Mouse (Mus musculus): ENCODE data around the gene Med20. TPM values are rescaled to one million over a fixed set of nuclear protein-coding genes. Genes with fewer than 3 reads are reported as not detected.
"Not testable (repeated sequence)": the region's sequence is repeated elsewhere in the genome, so short reads cannot be mapped to it uniquely, and the experiment has no call there.

Med20 gene
- polyA plus RNA-seq, 1 experiment from 2014 or later: 44.8 TPM

DNA sequence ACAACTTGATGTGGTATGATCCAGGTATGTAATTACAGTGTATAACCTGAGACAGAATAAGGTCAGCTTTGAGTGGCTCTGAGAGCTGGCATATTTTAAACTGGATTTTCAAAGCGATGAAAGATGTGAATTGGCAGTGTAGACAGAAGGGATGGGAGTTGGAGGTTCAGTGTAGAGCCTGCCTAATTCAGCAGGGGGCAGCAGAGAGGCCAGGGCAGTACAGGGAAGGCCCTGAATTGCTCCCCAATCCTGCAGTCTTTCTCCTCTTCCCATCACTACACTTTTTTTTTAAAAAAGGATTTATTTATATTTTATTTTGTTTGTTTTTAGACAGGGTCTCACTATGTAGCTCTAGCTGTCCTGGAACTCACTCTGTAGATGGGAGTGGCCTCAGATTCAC lies 2.6 kb downstream of the Med20 start:
- ATAC-seq (ENCODE audit: low FRiP score) (no peak), DNase-seq (ENCODE audit: low spot score) (peak; percentile 20)
- Histone ChIP-seq H3K4me1 (replicated peaks; ENCODE audit: control insufficient read depth, insufficient read depth, low read length) (no peaks in the 10 kb centered on the region), H3K9ac (ENCODE audit: low read depth, low read length) (no peak overlapping the region), H3K4me2 (replicated peaks; ENCODE audit: low read depth, low read length) (no peak overlapping the region), H3K27me3 (ENCODE audit: control insufficient read depth, insufficient read depth, low read length) (no peaks in the 10 kb centered on the region), H3K36me3 (ENCODE audit: control insufficient read depth, insufficient read depth, low read length) (0 out of 2 replicates have a peak, but pooled peaks cover 2% of the 10 kb centered on the region), H3K9me3 (ENCODE audit: control insufficient read depth, low read length) (no peaks in the 10 kb centered on the region), H3K27ac (ENCODE audit: low read depth, low read length) (no peak overlapping the region), H3K4me3 (ENCODE audit: low read depth, low read length) (no peak overlapping the region)
- WGBS: 78% methylated on average over 1 of the region's 1 CpGs

DNA sequence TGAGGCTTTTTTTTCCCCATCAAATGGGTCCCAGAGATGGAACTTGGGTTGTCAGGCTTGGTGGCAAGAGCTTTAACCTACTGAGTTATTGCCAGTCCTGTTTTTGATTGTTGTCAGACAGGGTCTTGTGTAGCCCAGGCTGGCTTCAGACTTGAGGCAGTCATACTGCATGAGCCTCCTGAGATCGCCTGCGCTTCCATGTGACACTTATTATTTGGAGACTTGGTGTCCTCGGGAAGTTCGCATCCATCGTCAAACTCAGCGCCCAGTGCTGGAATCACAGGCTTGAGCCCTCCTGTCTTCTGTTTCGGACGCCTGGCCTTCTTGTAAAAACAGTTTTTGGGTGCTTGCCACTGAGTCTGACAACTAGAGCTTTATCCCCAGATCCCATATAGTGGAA lies 4.7 kb downstream of the Med20 start:
- DNase-seq (ENCODE audit: low spot score) (no peak), ATAC-seq (ENCODE audit: low FRiP score) (no peak)
- H3K27ac ChIP-seq (ENCODE audit: low read depth, low read length): no peak overlapping the region
- H3K9ac ChIP-seq (ENCODE audit: low read depth, low read length): no peak overlapping the region
- no peak overlapping the region for H3K4me3 ChIP-seq (ENCODE audit: low read depth, low read length)
- H3K36me3 ChIP-seq (ENCODE audit: control insufficient read depth, insufficient read depth, low read length): 0 out of 2 replicates have a peak, but pooled peaks cover 2% of the 10 kb centered on the region
- WGBS: 90% methylated on average over 8 of the region's 8 CpGs
- no peak overlapping the region for H3K4me2 ChIP-seq (replicated peaks; ENCODE audit: low read depth, low read length)
- no peaks in the 10 kb centered on the region for H3K9me3 ChIP-seq (ENCODE audit: control insufficient read depth, low read length)
- no peaks in the 10 kb centered on the region for H3K27me3 ChIP-seq (ENCODE audit: control insufficient read depth, insufficient read depth, low read length)
- no peaks in the 10 kb centered on the region for H3K4me1 ChIP-seq (replicated peaks; ENCODE audit: control insufficient read depth, insufficient read depth, low read length)

DNA sequence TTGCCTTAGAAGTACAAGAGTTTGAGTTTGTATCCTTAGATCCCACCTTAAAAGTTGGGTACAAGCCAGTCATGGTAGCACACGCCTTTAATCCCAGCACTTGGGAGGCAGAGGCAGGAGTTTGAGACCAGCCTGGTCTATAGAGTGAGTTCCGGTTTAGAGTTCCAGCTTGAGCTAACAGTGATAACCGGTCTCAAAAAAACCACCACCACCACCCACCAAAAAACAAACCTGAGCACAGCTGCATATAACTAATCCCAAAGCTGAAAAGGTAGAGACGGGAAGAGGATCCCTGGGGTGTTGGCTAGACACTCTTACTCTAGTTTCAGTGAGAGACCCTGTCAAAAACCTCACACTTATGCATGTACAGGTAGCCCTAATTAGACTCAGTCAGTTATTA lies 5.3 kb downstream of the Med20 start:
- Histone ChIP-seq H3K36me3 (ENCODE audit: control insufficient read depth, insufficient read depth, low read length) (0 out of 2 replicates have a peak, but pooled peaks cover 2% of the 10 kb centered on the region), H3K4me3 (ENCODE audit: low read depth, low read length) (no peak overlapping the region), H3K4me1 (replicated peaks; ENCODE audit: control insufficient read depth, insufficient read depth, low read length) (no peaks in the 10 kb centered on the region), H3K9me3 (ENCODE audit: control insufficient read depth, low read length) (no peaks in the 10 kb centered on the region), H3K9ac (ENCODE audit: low read depth, low read length) (no peak overlapping the region), H3K27me3 (ENCODE audit: control insufficient read depth, insufficient read depth, low read length) (no peaks in the 10 kb centered on the region), H3K27ac (ENCODE audit: low read depth, low read length) (no peak overlapping the region), H3K4me2 (replicated peaks; ENCODE audit: low read depth, low read length) (no peak overlapping the region)
- ATAC-seq (ENCODE audit: low FRiP score) (no peak), DNase-seq (ENCODE audit: low spot score) (no peak)
- WGBS: 93% methylated on average over 4 of the region's 4 CpGs

DNA sequence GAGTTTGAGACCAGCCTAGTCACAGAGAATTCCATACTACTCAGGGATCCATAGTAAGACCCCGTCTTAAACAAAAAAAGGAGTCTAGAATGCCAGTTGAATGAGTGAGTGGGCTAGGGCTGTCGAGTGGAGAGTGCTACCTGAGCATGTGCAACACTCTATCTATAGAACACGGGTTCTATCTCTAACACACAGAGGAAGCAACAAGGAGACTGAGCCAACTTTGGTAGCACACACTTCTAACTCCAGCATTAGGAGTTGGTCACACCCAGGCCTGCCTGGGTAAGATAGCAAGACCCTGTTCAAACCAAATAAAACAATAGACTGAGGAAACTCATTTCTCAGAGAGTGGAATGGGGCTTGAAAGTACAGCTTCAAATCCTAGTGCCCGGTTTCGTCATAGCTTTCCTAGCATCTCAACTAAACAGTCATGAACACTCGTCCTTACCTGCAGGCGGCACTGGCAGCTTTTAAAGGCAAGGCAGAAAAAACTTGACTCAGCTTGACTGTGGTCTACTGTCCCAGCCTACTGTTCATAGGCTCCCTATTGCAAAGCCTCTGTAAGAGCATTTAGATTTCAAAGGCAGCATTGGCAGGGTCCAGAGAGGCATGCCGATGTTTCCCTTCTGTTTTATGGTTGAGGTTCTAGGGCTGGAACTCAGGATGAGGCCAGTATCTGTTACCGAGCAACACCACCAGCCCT lies 6.4 kb downstream of the Med20 start:
- no peak for DNase-seq (ENCODE audit: low spot score)
- H3K9me3 ChIP-seq (ENCODE audit: control insufficient read depth, low read length): no peaks in the 10 kb centered on the region
- 0 out of 2 replicates have a peak, but pooled peaks cover 2% of the 10 kb centered on the region for H3K36me3 ChIP-seq (ENCODE audit: control insufficient read depth, insufficient read depth, low read length)
- H3K27me3 ChIP-seq (ENCODE audit: control insufficient read depth, insufficient read depth, low read length): no peaks in the 10 kb centered on the region
- 93% methylated on average over 9 of the region's 9 CpGs for WGBS
- H3K9ac ChIP-seq (ENCODE audit: low read depth, low read length): no peak overlapping the region
- no peak for ATAC-seq (ENCODE audit: low FRiP score)
- no peak overlapping the region for H3K4me2 ChIP-seq (replicated peaks; ENCODE audit: low read depth, low read length)
- no peak overlapping the region for H3K27ac ChIP-seq (ENCODE audit: low read depth, low read length)
- H3K4me3 ChIP-seq (ENCODE audit: low read depth, low read length): no peak overlapping the region
- no peaks in the 10 kb centered on the region for H3K4me1 ChIP-seq (replicated peaks; ENCODE audit: control insufficient read depth, insufficient read depth, low read length)

DNA sequence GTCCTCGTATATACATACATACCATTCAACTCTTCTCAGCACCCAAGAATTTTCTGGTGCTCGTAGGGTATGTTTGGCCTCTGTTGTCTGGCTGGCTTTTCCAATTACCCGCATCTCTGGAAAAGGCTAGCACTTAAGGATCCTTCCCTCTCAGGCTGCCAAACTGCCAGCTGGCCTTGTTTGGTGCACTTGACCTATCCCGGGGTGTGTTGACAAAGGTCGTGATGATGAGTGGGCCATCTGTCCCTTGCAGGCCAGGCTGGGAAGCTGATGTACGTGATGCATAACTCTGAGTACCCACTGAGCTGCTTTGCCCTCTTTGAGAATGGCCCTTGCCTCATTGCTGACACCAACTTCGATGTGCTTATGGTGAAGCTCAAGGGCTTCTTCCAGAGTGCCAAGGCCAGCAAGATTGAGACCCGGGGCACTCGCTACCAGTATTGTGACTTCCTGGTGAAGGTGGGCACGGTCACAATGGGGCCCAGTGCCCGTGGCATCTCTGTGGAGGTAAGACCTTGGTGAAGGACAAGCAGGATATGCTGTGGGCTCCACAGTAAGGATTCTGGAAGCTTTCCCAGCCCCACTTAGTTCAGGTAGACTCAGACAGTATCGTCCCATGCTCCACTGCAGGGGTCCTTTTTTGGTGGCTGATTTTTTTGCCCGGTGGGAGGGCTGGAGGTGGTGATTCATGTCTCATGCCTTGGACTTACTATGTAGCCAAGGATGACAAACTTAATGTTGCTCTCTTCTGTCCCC lies 7.4 kb downstream of the Med20 start:
- H3K27ac ChIP-seq (ENCODE audit: low read depth, low read length): no peak overlapping the region
- H3K4me1 ChIP-seq (replicated peaks; ENCODE audit: control insufficient read depth, insufficient read depth, low read length): no peaks in the 10 kb centered on the region
- DNase-seq (ENCODE audit: low spot score) (no peak), ATAC-seq (ENCODE audit: low FRiP score) (no peak)
- H3K27me3 ChIP-seq (ENCODE audit: control insufficient read depth, insufficient read depth, low read length): no peaks in the 10 kb centered on the region
- H3K9ac ChIP-seq (ENCODE audit: low read depth, low read length): no peak overlapping the region
- H3K4me2 ChIP-seq (replicated peaks; ENCODE audit: low read depth, low read length): no peak overlapping the region
- H3K36me3 ChIP-seq (ENCODE audit: control insufficient read depth, insufficient read depth, low read length): peaks cover 9% of the 10 kb centered on the region; the same call in 1 of the 2 replicates
- no peaks in the 10 kb centered on the region for H3K9me3 ChIP-seq (ENCODE audit: control insufficient read depth, low read length)
- no peak overlapping the region for H3K4me3 ChIP-seq (ENCODE audit: low read depth, low read length)
- WGBS: 87% methylated on average over 13 of the region's 13 CpGs

DNA sequence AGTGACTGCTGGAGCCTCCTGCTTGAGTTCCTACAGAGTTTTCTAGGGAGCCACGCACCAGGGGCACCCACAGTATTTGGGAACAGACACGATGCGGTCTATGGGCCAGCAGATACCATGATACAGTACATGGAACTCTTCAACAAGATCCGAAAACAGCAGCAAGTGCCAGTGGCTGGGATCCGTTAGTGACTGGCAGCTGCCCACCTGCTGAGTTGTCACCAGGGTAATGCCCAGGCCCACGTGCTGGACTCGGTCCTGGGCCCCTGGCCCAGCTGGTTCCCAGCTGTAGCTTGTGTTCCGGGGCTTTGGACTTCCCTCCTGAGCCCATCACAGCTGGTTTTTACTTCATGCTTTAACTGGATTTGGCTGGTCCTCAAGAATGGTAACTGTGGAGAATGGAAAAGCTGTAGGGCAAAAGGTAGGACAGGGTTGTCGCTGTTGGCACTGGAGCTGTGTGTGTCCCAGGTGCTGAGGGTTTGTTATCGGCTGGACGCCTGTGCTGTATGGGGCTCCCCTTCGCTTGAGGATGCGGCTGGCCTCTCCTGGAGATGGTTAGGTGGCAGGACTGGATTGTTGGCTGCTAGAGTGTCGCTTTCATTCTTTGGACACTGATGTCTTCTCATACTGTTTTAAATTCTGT lies 11.7 kb downstream of the Med20 start:
- H3K9ac ChIP-seq (ENCODE audit: low read depth, low read length): no peak overlapping the region
- no peaks in the 10 kb centered on the region for H3K27me3 ChIP-seq (ENCODE audit: control insufficient read depth, insufficient read depth, low read length)
- no peaks in the 10 kb centered on the region for H3K4me1 ChIP-seq (replicated peaks; ENCODE audit: control insufficient read depth, insufficient read depth, low read length)
- no peaks in the 10 kb centered on the region for H3K9me3 ChIP-seq (ENCODE audit: control insufficient read depth, low read length)
- H3K4me3 ChIP-seq (ENCODE audit: low read depth, low read length): no peak overlapping the region
- 95% methylated on average over 14 of the region's 14 CpGs for WGBS
- ATAC-seq (ENCODE audit: low FRiP score) (no peak), DNase-seq (ENCODE audit: low spot score) (no peak)
- peaks cover 12% of the 10 kb centered on the region; the same call in 1 of the 2 replicates for H3K36me3 ChIP-seq (ENCODE audit: control insufficient read depth, insufficient read depth, low read length)
- no peak overlapping the region for H3K4me2 ChIP-seq (replicated peaks; ENCODE audit: low read depth, low read length)
- no peak overlapping the region for H3K27ac ChIP-seq (ENCODE audit: low read depth, low read length)

DNA sequence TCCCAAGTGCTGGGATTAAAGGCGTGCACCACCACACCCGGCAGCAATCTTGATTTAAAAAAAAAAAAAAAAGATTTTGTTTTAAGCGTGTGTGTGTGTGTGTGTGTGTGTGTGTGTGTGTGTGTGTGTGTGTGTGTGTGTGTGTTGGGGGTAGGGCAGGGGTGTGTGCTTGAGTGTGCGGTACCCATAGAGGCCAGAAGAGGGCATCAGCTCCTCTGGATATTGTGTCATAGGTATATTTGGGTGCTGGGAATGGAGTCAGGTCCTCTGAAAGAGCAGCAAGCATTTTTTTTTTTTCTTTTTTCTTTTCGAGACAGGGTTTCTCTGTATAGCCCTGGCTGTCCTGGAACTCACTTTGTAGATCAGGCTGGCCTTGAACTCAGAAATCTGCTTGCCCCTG lies 13.2 kb downstream of the Med20 start:
- H3K4me3 ChIP-seq (ENCODE audit: low read depth, low read length); ATAC-seq (ENCODE audit: low FRiP score); H3K9me3 ChIP-seq (ENCODE audit: control insufficient read depth, low read length); H3K4me1 ChIP-seq (replicated peaks; ENCODE audit: control insufficient read depth, insufficient read depth, low read length); DNase-seq (ENCODE audit: low spot score); H3K27me3 ChIP-seq (ENCODE audit: control insufficient read depth, insufficient read depth, low read length); H3K9ac ChIP-seq (ENCODE audit: low read depth, low read length); H3K27ac ChIP-seq (ENCODE audit: low read depth, low read length); H3K4me2 ChIP-seq (replicated peaks; ENCODE audit: low read depth, low read length): not testable (repeated sequence)
- peaks cover 11% of the 10 kb centered on the region; the same call in 1 of the 2 replicates for H3K36me3 ChIP-seq (ENCODE audit: control insufficient read depth, insufficient read depth, low read length)
- whole genome bisulfite sequencing: 99% methylated on average over 4 of the region's 5 CpGs

DNA sequence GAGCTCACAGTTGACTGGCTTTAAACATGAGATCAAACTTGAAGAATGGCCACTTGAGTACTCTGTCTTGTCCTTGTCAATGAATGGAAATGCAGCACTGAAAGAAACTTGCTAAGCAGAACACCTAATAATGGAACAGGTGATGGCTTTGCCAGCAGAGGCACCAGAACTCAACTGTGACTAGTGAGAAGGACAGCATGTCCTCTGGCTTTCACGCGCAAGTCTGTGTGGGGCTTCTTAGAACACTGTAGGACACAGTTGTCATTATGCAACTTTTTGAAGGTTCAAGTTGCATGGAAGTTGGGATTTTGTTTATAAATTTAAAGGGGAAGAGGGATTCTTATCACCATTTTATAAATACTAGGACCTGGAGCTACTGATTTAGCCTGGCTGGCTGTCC lies 13.7 kb downstream of the Med20 start:
- H3K4me2 ChIP-seq (replicated peaks; ENCODE audit: low read depth, low read length): no peak overlapping the region
- no peak overlapping the region for H3K27ac ChIP-seq (ENCODE audit: low read depth, low read length)
- no peaks in the 10 kb centered on the region for H3K4me1 ChIP-seq (replicated peaks; ENCODE audit: control insufficient read depth, insufficient read depth, low read length)
- H3K27me3 ChIP-seq (ENCODE audit: control insufficient read depth, insufficient read depth, low read length): no peaks in the 10 kb centered on the region
- H3K9ac ChIP-seq (ENCODE audit: low read depth, low read length): no peak overlapping the region
- H3K9me3 ChIP-seq (ENCODE audit: control insufficient read depth, low read length): no peaks in the 10 kb centered on the region
- no peak for DNase-seq (ENCODE audit: low spot score)
- 98% methylated on average over 2 of the region's 2 CpGs for WGBS
- peaks cover 11% of the 10 kb centered on the region; the same call in 1 of the 2 replicates for H3K36me3 ChIP-seq (ENCODE audit: control insufficient read depth, insufficient read depth, low read length)
- no peak for ATAC-seq (ENCODE audit: low FRiP score)
- no peak overlapping the region for H3K4me3 ChIP-seq (ENCODE audit: low read depth, low read length)
